Mouse (Mus musculus): ENCODE measurements around the gene Gm20388.

The Gm20388 gene

DNA sequence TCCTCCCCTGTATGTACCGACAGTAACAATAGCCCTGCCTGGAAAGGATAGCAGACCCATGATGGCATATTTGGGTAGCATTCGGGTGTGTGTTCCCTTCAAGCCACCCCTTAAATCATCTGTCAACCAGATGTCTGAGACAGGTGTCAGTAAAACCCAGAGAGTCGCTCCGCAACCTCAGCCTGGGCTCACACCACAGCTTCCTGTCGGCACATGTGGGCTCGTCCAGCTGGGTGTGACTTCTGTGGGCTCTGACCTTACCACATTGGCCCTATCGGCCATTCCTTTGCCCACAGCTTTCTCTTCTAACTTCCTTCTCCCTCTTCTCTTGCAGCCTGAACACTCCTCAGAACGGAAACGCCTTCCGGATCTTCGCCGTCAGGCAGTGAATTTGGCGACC is 139.3 kb downstream of the Gm20388 start:
- DNase-seq: no peak

DNA sequence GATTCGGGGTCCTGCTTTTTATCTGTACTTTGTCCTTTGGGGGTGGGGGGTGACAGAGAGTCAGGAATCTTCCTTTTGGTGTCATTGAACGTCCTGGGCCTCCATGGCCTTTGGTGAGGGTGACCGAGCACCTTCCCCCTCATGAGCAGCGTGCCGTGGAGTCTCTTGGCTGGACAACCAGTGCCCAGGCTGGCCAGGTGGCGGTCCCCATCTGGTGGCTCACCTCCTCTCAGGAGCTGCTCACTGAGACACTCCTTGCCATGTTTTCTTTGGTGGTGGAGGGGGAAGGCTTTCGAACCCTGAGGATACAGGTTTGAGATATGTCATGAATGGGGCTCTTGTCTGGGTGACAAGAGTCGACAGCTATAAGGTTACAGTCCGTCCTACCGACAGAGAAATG is 139.7 kb downstream of the Gm20388 start:
- DNase-seq: peak in 1 of 2 experiments; percentile 56

DNA sequence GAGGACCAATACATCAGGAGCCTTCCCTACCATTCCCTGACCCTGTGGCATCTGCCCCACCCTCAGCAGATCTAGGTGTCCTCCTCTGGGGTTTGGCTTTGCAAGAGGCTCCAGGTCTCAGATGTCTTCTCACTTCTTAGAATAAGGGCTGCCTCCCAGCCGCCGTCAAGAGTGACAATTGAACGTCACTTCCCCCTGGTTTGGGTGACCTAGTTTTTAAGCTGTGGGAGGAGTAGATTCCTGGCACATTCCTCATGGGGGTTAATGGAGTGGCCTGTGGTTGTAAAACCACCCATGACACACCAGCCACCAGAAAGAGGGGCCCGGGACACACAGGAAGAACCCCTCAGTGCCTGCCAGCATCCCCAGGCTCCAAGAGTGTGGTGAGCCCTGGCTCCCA is 140.4 kb downstream of the Gm20388 start:
- no peak for DNase-seq

DNA sequence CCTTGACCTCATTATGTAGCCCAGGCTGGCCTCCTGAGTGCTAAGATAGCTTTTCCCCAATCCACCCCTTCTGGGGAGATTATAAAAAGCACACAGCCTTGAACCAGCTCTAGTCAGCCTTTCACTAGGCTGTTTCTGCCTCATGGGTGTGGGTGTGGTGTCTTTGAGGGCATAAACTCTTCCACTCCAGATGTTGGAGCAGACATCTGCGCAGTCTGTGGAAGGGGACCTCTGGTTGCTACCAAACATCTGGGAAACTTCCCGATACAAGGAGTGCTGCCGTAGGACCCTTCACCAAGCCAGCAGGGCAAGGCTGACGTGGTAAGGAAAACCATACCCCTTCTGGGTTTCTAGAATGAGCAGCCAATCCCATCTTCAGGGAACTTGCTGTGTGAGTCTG is 141.3 kb downstream of the Gm20388 start:
- no peak for DNase-seq

DNA sequence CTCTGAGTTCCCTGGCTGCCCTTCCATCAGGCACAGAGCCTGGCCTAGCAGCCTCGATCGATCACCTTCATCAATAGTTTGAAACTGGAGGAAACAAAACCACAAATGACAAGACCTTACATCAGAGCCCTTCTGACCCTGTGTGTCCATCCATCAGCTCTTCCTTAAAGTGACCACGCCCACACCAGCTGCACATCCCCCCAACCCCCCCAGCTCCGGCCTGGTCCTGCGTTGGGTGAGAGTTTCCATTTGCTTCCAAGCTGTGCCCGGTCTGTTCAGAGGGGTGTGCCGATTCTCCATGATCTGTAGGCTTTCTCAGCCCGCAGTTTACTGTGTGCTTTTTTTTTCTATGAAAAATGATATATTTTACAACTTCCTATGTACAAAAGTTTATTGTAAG is 141.7 kb downstream of the Gm20388 start:
- no peak for DNase-seq

DNA sequence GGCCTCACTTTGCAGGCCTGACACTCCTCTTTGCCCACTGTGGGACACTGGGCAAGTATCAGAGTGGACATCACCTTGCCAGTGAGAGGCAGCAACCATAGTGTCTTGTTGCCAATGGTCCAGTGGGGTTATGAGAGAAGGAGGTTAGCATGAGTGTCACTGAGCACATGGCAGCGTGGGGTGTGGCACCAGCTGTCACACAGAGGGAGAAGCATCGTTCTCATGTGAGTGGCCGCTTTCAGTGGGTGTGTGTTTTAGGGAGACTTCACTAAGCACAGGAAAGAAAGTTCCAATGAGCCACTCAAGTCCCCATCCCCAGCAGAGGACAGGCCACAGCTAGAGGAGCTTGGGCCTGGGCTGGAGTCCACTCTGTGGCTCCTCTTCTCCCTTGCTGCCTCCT is 144.2 kb downstream of the Gm20388 start:
- no peak for DNase-seq

DNA sequence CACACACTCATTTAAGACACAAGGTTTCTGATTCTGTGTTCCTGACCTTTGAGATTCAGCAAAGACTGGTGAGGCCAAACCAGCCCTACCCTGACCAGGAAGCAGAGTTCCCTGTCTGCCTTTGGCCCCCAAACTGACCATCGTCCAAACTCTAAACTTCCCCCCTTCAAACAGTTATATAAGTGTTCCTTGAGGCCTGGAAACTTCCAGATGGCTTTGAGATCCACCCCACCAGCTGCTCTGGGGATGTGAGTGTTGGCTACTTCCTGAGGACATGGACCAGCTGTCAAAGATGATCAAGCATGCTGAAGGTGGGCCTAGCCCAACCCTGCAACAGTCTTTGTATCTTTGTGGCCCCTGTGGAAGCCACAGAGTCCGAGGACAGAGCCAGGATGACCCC is 146.4 kb downstream of the Gm20388 start:
- DNase-seq: no peak

DNA sequence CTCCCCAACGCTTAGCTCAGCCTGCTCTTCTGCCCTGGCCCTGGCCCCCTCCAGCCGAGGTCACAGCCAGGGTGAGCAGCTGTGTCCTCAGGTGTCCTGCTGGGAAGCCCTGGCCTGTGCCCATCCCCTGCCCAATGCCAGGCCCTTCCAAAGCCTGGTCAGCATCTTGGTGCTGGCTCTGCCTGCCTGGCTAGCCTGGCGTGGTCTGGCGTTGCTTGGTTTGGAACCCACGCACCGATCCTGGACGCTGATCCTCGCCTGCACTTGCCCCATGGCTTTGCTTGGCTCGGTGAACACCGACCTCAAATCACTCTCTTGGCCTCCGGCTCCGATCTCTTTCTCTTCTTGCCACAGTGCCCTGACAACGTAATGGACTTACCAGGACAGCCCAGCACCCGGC is 152.1 kb downstream of the Gm20388 start:
- no peak for DNase-seq

DNA sequence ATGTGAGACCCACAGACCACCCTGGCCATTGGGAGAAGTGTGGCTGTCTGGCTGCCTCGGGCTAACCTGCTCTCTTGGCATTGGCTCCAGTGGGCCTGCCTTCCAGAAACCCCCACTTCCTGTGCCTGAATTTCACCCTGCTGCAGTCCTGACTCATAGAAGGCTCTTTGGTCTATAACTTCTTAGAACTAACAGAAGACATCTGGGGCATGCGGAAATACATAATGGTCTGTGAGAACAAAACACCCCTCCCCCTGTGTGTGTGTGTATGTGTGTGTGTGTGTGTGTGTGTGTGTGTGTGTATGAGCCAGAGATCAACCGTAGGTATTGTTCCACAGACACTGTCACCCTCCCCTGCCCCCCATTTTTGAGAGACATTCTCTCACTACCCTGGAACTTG is 152.7 kb downstream of the Gm20388 start:
- DNase-seq: no peak

DNA sequence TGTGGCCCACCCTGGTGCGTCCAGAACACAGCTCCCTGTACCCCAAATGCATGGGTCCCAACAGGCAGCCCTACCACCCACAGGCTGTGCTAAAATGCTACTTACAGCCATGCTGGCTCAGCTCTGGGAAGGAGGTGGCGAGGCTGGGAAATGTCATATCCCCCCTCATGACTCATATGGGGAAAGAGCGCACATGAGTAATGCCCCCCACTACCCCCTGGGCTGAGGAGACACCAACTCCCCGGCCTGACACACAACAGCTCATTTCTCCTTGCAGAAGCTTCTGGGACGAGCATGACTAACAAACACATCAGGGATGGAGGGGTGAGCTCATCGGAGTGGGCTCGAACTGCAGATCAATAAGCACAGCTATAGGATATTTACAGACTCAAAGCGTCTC is 155.0 kb downstream of the Gm20388 start:
- no peak for DNase-seq

DNA sequence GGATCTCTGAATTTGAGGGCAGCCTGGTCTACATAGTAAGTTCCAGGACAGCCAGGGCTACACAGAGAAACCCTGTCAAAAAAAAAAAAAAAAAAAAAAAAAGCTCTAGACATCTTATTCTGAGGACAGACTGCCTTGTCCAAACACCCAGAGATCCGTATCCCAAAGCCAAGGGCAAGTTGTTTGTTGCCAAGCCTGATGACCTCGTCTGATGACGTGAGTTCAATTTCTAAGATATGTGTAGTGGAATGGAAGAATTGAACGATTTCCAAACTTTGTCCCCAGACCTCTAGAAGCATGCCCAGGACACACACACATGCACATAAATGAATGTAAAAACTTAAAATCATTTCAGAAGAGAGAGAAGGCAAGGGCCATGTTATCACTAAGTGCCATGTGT is 155.6 kb downstream of the Gm20388 start:
- DNase-seq: no peak

DNA sequence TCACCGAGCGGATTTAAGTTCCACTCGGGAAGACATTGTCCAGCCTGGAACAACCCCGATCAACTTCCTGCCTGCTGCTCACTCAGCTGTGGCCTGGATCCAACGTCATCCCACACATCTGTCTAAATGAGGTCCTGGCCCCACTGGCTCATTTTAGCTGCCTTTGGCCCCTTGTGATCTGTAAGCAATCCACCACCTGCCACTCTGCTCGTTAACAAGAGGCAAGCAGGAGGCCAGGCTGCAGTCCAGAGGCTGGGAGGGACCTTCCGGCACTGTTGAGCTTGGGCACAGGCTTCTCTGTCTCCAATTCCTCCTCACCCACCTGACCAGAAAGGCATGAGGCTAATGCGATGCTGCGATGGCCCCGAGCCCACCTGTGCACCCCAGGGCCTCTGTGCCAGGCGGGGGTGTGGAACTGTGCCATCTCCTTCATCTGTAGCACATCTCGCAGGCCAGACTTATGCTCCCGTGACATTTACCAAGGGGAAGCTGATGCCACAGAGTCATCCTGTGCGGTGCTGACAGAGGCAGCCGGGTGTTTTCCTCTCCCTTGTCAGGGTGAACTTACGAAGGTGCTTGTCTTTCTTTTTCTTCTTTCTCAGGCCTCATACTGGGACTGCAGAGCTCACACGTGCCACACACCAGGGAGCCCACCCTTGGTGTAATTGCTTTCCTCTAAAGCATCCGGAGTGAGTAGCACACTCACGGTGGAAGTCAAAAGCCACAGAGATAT is 157.5 kb downstream of the Gm20388 start:
- DNase-seq: peak; percentile 69 to 73

DNA sequence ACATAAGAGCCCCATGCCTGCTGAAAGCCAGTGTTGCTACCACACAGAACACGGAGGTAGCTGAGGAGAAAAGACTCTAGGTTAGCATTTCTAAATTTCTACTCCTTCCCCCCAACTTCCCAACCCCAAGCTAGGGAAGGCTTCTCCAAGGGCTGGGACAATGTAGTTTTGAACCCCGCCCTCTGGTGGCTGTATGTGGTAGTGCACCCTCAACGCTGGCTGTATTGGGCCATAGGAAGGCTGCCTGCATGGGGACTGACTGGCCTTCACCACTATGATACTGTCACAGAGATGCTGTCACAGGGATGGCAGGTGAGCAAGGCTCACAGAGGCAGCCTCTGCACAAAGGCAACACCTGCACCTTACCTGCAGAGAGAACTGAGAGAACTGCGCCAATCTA is 161.0 kb downstream of the Gm20388 start:
- peak; percentile 92 to 93 for DNase-seq

DNA sequence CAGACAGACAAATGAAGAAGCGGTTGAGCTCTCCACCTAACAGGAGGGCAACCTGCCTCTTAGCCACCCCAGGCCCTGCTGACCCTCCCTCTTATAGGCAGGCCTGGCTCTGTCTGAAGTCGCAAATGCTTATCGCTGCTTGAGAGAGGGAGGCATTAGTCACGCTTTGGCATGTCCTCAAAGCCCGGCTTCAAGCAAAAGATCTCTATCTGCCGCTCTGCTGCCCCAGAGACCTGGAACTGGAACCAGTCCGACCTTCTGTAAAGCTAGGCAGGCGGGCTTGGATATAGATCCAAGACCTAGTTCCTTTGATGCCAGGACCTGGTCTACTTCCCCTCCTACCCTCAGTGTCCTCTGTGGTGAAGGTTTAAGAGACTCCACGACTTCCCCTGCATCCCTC is 161.6 kb downstream of the Gm20388 start:
- DNase-seq: peak; percentile 76 to 84

DNA sequence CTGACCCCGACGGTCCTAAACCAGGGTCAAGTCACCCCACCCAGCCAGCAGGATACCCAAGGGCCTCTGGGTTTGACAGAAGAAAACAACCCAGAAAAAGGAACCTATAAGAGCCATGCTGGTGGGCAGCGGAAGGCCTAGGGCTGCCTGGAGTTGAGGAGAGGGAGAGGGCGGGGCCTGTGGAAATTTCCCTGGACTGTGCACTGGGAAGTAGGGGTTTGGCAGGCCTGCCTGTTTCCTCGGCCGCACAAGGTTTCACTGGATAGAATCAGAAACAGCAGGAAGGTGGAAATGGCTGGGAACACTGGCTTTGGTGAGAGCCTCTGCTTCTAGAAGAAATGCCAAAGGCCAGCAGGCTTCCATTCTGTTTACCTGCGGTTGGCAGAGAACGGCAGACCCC is 162.2 kb downstream of the Gm20388 start:
- DNase-seq: peak; percentile 51

DNA sequence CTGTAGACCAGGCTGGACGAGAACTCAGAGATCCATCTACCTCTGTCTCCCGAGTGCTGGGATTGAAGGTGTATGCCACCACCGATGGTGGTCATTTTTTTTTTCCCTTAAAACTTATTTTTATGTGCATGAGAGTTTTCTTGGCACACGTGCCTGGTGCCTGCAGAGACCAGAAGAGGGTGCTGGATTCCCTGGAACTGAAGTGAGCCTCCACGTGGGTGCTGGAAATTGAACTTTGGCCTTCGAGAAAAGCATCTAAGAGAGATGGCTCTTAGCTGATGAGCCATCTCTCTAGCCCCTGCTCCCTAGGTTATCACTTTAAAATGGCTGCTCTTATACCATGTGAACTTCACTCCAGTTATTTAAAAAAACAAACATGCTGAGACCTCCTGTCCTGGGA is 163.9 kb downstream of the Gm20388 start:
- no peak for DNase-seq

DNA sequence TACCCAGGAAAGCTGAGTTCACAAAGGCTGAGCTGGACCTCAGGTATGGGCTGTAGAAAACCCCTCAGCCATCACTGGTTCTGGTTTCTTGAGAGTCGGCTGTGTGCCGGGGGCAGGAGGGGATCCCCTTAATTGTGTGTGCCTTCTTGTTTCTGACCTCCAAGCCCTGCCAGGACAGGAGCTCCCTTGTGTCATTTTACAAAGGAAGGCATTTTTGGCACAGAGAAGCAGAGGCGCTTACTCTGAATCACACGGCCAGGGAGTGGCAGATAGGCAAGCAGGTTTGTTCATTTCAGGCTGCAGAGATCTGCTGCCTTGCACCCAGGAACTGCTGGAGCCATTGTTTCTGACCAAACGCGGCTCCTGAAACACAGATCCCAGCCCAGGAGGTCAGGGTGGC is 164.7 kb downstream of the Gm20388 start:
- DNase-seq: no peak

DNA sequence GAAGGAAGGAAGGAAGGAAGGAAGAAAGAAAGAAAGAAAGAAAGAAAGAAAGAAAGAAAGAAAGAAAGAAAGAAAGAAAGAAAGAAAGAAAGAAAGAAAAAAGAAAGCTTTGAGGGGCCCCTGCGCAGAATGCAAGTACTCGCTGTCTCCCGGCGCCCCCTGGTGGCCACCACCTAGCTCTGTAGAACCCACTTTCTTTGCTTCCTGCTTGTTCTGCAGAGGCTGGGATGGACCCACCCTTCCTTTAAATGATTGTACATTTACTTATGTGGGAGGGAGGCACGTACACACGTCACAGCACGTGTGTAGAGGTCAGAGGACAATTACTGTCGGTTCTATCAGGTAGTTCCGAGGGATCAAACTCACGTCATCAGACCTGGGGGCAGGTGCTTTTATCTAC is 167.4 kb downstream of the Gm20388 start:
- DNase-seq: peak; percentile 86 to 93

DNA sequence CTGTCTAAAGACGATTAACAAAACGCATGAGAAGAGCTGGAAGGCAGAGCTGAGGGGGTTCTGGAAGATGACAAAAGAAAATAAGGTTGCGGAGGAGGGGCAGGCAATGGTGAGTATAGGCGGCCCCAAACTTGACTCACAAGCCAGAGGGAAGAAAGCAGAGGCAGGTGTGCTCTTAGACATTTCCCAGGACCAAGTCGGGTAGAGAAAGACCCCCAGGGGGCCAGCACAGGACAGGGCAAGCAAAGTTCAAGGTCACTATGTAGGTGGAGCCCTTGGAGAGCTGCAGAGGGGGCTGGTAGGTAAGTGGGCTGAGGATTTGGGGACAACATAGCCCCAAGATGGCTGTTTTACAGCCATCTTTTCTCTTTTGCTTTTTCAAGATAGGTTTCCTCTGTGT is 168.7 kb downstream of the Gm20388 start:
- DNase-seq: no peak

DNA sequence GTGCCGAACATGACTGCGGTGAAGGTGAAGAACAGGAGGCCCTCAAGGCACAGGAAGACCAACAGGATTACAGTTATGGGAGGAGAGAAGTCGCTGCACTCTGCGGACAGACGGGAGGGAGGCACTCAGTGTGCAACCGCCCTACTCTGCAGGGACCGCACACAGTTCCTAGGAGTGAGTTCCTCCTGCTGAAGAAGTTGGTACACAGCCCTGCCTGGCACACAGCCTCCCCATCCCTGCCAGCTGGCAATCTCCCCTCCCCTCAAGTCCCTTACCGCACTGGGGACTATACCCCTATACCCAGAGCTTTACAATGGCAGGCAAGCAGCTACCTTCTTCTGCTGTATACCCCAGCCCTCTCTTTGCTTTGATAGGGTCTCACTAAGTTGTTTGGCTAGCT is 172.6 kb downstream of the Gm20388 start:
- DNase-seq: peak; percentile 60 to 70

DNA sequence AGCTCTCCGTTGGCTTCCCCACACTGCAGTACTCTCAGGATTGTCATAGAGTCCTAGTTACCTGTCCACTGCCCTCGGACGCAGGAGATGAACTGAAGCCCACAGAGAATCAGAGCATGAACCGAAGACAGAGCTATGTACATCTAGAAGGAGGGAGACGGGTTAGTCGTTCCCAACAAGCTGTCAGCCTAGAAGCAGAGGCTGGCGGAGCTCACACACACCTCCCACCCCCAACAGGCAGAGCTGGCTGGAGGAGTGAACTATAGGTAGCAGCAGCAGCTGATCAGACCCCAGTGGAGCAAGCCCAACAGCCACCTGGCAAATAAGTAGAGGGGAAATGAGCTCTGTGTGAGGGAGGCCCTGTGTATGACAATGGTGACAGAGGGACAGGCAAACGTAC is 174.1 kb downstream of the Gm20388 start:
- DNase-seq: no peak

DNA sequence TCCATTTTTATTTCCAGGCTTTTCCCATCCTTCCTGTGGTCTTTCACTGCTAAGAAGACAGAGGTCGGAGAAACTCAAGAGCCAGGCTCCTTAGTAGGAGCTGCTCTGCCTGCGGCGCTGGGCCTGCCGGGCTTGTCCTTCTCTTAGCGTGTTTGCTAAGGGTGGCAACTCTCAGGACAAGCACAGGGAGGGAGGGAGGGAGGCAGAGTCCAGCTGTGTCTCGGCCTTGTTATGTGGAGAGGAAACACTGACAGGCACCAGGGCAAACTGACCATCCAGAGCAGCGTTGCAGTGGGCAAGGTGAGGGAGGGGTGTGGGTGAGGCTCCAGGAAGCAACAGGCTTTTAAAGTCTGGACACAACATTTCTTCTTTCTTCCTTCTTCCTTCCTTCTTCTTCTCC is 178.9 kb downstream of the Gm20388 start:
- no peak for DNase-seq

DNA sequence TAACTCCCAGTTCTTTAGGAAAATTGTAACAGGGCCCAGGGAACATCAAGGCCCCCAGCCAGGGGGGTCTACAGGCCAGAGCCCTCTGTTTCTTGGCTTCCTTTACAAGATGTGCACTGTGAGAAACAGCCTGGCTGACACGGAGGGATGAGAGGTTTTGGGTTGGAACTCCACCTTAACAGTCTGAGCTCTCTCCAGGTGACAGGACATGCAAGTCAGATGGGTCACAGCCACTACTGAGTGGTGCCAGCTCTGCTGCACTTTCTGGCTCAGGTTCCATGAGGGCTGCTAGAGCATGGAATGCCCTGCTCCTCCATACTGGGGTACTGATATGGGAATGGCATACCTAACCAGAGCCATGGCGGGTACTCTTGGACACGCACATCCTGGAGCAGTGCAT is 180.4 kb downstream of the Gm20388 start:
- DNase-seq: peak; percentile 76 to 79

DNA sequence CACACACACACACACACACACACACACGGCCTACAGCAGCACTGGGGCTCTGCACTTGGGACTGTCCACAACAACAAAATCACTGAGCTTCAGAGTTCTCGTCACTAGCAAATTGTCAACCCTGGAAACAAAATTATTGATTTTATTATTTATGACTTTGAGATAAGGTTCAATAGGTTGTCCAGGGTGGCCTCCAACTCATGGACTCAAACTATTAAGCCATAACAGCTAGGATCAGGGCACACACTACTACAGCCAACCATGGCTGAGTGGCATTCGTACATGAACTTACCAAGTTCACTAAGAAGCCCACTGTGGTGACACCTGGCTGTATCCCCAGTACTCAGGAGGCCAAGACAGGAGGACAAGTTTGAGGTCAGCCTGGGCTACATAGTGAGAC is 182.5 kb downstream of the Gm20388 start:
- DNase-seq: no peak

DNA sequence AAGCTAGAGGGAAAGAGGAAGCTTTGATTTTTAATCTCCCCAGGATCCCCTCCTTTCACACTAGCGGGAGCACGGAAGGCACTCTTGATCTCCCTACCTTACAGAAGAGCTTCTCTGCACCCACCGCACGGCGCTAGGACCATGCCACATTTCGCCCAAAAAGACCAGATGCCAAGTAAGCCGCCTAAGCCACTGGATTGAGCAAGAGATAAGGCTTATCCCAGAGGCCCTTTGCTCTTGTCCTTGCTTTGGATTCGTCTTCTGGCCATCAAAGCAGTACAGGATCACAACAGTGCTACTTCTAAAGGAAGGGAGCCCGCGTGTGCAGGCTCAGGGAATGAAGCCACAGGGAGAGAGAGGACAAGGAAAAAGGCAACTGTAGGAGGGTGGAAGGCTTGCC is 184.2 kb downstream of the Gm20388 start:
- no peak for DNase-seq

DNA sequence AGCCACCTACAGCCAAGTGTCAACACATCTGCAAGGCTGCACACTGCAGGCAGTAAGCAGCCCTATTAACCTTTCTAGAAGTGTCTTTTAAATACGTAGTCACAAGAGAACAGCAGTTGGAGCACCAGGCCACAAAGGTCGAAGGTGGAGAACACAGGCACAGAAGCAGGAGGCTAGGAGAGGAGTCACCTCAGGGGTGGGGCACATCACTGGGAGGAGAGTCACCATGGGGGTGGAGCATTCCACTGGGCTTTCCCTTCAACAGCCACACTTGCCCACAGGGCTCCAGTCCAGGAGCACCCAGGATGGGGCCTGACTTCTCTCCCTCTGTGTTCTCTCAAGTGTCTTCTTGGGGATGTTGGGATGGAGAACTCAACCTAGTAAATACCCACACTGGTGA is 185.8 kb downstream of the Gm20388 start:
- no peak for DNase-seq
